Mouse (Mus musculus) limb, embryonic 15.5 days (tissue): ENCODE results near the gene Ptprg. TPM values are rescaled to one million over a fixed set of nuclear protein-coding genes. Genes with fewer than 3 reads are reported as not detected.
A peak's percentile ranks its signal among the peaks of the same experiment; 100 is the strongest.

Experiments
- ATAC-seq: fragments of 200-750 bp; cut with Nextera tagmentation; 2 replicates; pipeline ENCODE4 v1.8.0; 2017; ENCODE audit warnings: low read depth, moderate TSS enrichment; ENCODE audit not compliant: insufficient number of reproducible peaks, low FRiP score, low TSS enrichment
- H3K27ac ChIP-seq: fragments of 300-500 bp; sonication (generic); 2 replicates; pipeline ENCODE4 v1.5.1; 2015; ENCODE audit warnings: moderate library complexity, mild to moderate bottlenecking, inconsistent platforms
- H3K27me3 ChIP-seq: fragments of 300-500 bp; sonication (generic); 2 replicates; pipeline ENCODE4 v1.6.1; 2015; ENCODE audit warnings: inconsistent platforms
- H3K36me3 ChIP-seq: fragments of 300-500 bp; sonication (generic); 2 replicates; pipeline ENCODE4 v1.6.1; 2015; ENCODE audit warnings: inconsistent platforms
- H3K4me1 ChIP-seq: fragments of 300-500 bp; sonication (generic); 2 replicates; pipeline ENCODE4 v1.6.1; 2015; ENCODE audit warnings: inconsistent platforms
- H3K4me2 ChIP-seq: fragments of 300-500 bp; sonication (generic); 2 replicates; pipeline ENCODE4 v1.6.1; 2015; ENCODE audit warnings: mild to moderate bottlenecking, inconsistent platforms
- H3K4me3 ChIP-seq: fragments of 300-500 bp; sonication (generic); 2 replicates; pipeline ENCODE4 v1.5.1; 2015; ENCODE audit warnings: mild to moderate bottlenecking, inconsistent platforms
- H3K9ac ChIP-seq: fragments of 300-500 bp; sonication (generic); 2 replicates; pipeline ENCODE4 v1.6.1; 2015; ENCODE audit warnings: inconsistent platforms
- H3K9me3 ChIP-seq: fragments of 300-500 bp; sonication (generic); 2 replicates; pipeline ENCODE4 v1.6.1; 2016; ENCODE audit warnings: inconsistent platforms
- WGBS: fragments of 180-500 bp; shearing (Covaris S2); methylation state at CpG from one replicate; pipeline ENCODE4 v1.1.7; 2015; 5-methylcytosine and 5-hydroxymethylcytosine counted together
- polyA plus RNA-seq: library from polyadenylated mRNA; unstranded; fragments of >200 nt; fragmentation: Nextera tagmentation; extraction: Ambion mirVana; gene quantifications from 2 replicates; pipeline ENCODE4 v1.2.1, GENCODE M21; 2015

The Ptprg gene
- polyA plus RNA-seq, 1 experiment from 2014 or later = 27.3 TPM

- no peak overlapping the region for H3K27ac ChIP-seq
- H3K36me3 ChIP-seq = no peaks in the 10 kb centered on the region
- no peaks in the 10 kb centered on the region for H3K9me3 ChIP-seq
- H3K4me1 ChIP-seq = no peaks in the 10 kb centered on the region
- no peaks in the 10 kb centered on the region for H3K27me3 ChIP-seq
- no peak for ATAC-seq
- no peak overlapping the region for H3K9ac ChIP-seq
- H3K4me3 ChIP-seq = no peak overlapping the region
- WGBS = 72% methylated on average over 7 of the region's 7 CpGs
- no peak overlapping the region for H3K4me2 ChIP-seq
Observed at GRCm38 (mm10) chr14:12132046-12132615, 578.8 kb downstream of the Ptprg start.

DNA sequence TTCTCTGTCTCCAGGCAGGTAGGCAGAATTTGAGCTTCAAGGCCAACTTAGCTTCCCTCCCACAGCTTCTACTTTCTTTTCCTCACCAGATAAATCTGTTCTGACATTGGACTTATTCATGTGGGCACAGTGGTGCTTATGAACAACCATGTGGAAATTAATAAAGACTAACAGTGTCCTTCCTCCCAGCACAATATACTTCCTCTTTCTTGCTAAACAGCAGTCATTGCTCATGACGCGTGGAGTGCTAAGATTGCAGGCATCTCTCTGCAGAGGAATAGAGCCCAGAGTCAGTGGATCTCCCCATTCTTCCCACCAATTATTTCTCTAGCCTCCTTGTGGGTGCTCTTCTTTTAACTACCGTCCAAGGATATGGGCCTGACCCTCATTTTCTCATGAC lies 579.8 kb downstream of the Ptprg start:
- Histone ChIP-seq H3K4me2 (no peak overlapping the region), H3K9me3 (no peaks in the 10 kb centered on the region), H3K4me3 (no peak overlapping the region), H3K36me3 (no peaks in the 10 kb centered on the region), H3K27ac (no peak overlapping the region), H3K9ac (no peak overlapping the region), H3K4me1 (no peaks in the 10 kb centered on the region), H3K27me3 (no peaks in the 10 kb centered on the region)
- no peak for ATAC-seq
- 84% methylated on average over 3 of the region's 3 CpGs for WGBS

GRCm38 (mm10) chr14:12134504-12134903 lies 581.2 kb downstream of the Ptprg start:
- no peak overlapping the region for H3K27ac ChIP-seq
- ATAC-seq = no peak
- H3K9ac ChIP-seq = no peak overlapping the region
- H3K27me3 ChIP-seq = no peaks in the 10 kb centered on the region
- 81% methylated on average over 4 of the region's 4 CpGs for WGBS
- no peak overlapping the region for H3K4me2 ChIP-seq
- H3K9me3 ChIP-seq = no peaks in the 10 kb centered on the region
- no peak overlapping the region for H3K4me3 ChIP-seq
- no peaks in the 10 kb centered on the region for H3K36me3 ChIP-seq
- no peaks in the 10 kb centered on the region for H3K4me1 ChIP-seq

- Histone ChIP-seq H3K27me3 (no peaks in the 10 kb centered on the region), H3K27ac (no peak overlapping the region), H3K36me3 (no peaks in the 10 kb centered on the region), H3K9ac (no peak overlapping the region), H3K4me1 (peaks cover 6% of the 10 kb centered on the region), H3K4me2 (no peak overlapping the region), H3K9me3 (no peaks in the 10 kb centered on the region), H3K4me3 (no peak overlapping the region)
- 55% methylated on average over 4 of the region's 4 CpGs for WGBS
- no peak for ATAC-seq
Observed at GRCm38 (mm10) chr14:12136536-12136935, 583.2 kb downstream of the Ptprg start.

DNA sequence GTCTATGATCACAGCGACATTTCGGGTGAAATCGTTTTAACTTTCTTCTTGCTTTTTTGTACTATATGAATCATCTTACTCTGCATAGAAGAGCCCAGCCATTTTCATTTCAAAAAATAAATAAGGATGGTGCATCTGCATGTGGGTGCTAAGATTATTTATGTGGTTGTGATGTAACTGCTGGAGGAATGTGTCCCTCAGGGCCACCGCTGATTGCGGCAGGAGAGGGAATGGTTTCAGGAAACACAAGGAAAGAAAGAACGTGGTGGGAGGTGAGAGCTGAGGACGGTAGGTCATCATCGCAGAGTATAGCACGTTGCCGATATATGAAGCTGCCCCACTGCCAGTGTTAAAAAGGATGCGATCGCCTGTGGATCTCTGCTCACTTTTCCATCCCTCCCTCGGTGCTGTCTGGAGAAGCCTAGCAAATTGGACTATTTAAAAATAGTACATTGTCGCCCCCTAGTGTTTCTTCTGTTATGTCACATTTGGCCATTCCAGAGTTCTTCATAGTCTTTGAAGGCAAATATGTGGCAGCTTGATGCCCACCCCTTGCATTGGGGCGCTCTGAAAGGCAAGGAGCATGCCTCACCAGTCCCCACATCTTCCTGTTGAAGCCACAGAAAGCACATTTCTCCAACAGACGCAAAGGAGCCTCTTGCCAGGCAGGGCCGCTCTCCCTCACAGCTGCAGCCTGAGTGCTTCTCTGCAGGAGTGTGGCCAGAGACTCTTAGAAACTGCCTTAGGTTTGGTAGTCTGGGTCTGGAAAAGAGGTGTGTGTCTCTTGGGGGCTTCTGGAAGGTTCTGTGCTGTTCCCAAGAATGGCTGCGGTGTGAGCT lies 586.5 kb downstream of the Ptprg start:
- no peak overlapping the region for H3K4me3 ChIP-seq
- peaks cover 4% of the 10 kb centered on the region; the same call in 1 of the 2 replicates for H3K36me3 ChIP-seq
- H3K4me2 ChIP-seq = peak overlapping the region; percentile 27; the same call in 1 of the 2 replicates
- no peaks in the 10 kb centered on the region for H3K9me3 ChIP-seq
- no peak overlapping the region for H3K9ac ChIP-seq
- no peak overlapping the region for H3K27ac ChIP-seq
- WGBS = 32% methylated on average over 18 of the region's 18 CpGs
- H3K4me1 ChIP-seq = peaks cover 6% of the 10 kb centered on the region
- ATAC-seq = peak; percentile 66; the same call in 1 of the 2 replicates
- H3K27me3 ChIP-seq = no peaks in the 10 kb centered on the region

DNA sequence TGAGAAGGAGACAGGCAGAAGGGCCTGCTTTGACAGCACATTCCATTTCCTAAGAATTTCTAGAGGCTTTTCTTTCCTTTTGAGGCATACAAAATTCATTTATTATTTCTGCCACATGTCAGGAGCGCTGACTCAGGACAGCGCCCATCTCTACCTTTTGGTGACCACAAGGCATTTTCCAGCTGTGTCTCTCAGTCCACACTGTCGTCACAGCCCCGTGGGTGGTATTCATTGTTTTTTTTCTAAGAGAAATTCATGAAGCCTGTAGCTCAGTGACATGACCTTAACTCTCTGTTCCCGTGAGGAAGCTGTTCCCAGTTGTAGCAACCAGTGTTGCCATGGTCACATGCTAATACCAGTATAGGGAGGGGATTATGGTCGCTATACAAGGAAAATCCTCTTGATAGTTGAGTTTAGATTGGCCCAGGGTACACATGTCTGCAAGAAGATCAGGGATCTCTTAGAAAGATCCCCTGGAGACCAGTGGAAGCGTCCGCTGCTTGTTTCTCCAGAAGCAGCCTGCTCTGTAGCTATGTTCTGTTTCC lies 590.7 kb downstream of the Ptprg start:
- peaks cover 6% of the 10 kb centered on the region for H3K4me1 ChIP-seq
- no peak overlapping the region for H3K9ac ChIP-seq
- 77% methylated on average over 8 of the region's 8 CpGs for WGBS

GRCm38 (mm10) chr14:12145919-12146318 lies 592.6 kb downstream of the Ptprg start:
- Histone ChIP-seq H3K4me2 (no peak overlapping the region), H3K27ac (no peak overlapping the region), H3K27me3 (no peaks in the 10 kb centered on the region), H3K36me3 (peaks cover 17% of the 10 kb centered on the region; the same call in 1 of the 2 replicates), H3K4me1 (no peaks in the 10 kb centered on the region), H3K9me3 (no peaks in the 10 kb centered on the region), H3K4me3 (no peak overlapping the region), H3K9ac (no peak overlapping the region)
- 96% methylated on average over 3 of the region's 3 CpGs for WGBS
- no peak for ATAC-seq

More for the DNA sequence above, 590.7 kb downstream of the Ptprg start:
- Histone ChIP-seq H3K27me3 (no peaks in the 10 kb centered on the region), H3K36me3 (peaks cover 17% of the 10 kb centered on the region; the same call in 1 of the 2 replicates), H3K4me2 (no peak overlapping the region), H3K27ac (no peak overlapping the region), H3K4me3 (no peak overlapping the region), H3K9me3 (no peaks in the 10 kb centered on the region)
- no peak for ATAC-seq

DNA sequence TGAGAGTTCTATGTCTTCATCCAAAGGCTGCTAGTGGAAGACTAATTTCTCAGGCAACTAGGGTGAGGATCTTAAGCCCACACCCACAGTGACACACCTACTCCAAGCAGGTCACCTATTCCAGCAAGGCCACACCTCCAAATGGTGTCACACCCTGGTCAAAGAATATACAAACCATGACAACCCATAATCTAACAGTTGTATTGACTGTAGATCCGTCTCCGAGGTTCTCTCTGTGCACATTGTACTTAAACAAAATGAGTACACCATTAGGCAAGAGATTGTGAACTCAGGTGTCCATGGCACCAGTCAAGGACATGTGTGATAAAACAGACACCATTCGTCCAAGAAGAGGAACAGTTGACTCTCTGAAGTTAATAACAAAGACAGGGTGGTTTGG lies 596.2 kb downstream of the Ptprg start:
- Histone ChIP-seq H3K4me1 (no peaks in the 10 kb centered on the region), H3K9ac (no peak overlapping the region), H3K27ac (no peak overlapping the region), H3K36me3 (peaks cover 18% of the 10 kb centered on the region; the same call in 1 of the 2 replicates), H3K9me3 (no peaks in the 10 kb centered on the region), H3K27me3 (no peaks in the 10 kb centered on the region), H3K4me2 (no peak overlapping the region), H3K4me3 (no peak overlapping the region)
- no peak for ATAC-seq
- 81% methylated on average over 3 of the region's 3 CpGs for WGBS

- H3K27me3 ChIP-seq = no peaks in the 10 kb centered on the region
- H3K9me3 ChIP-seq = no peaks in the 10 kb centered on the region
- no peak overlapping the region for H3K27ac ChIP-seq
- H3K9ac ChIP-seq = no peak overlapping the region
- no peaks in the 10 kb centered on the region for H3K4me1 ChIP-seq
- 0 out of 2 replicates have a peak, but pooled peaks cover 4% of the 10 kb centered on the region for H3K36me3 ChIP-seq
- no peak for ATAC-seq
- WGBS = 37% methylated on average over 3 of the region's 3 CpGs
- no peak overlapping the region for H3K4me2 ChIP-seq
- no peak overlapping the region for H3K4me3 ChIP-seq
Observed at GRCm38 (mm10) chr14:12151927-12152326, 598.6 kb downstream of the Ptprg start.

- no peak overlapping the region for H3K27ac ChIP-seq
- 0 out of 2 replicates have a peak, but pooled peaks cover 4% of the 10 kb centered on the region for H3K36me3 ChIP-seq
- no peaks in the 10 kb centered on the region for H3K4me1 ChIP-seq
- H3K9me3 ChIP-seq = no peaks in the 10 kb centered on the region
- H3K9ac ChIP-seq = no peak overlapping the region
- no peak overlapping the region for H3K4me2 ChIP-seq
- H3K27me3 ChIP-seq = no peaks in the 10 kb centered on the region
- no peak overlapping the region for H3K4me3 ChIP-seq
- no peak for ATAC-seq
- WGBS = 93% methylated on average over 6 of the region's 6 CpGs
Observed at GRCm38 (mm10) chr14:12152748-12153147, 599.4 kb downstream of the Ptprg start.

- no peaks in the 10 kb centered on the region for H3K27me3 ChIP-seq
- no peak for ATAC-seq
- H3K4me1 ChIP-seq = no peaks in the 10 kb centered on the region
- H3K4me3 ChIP-seq = no peak overlapping the region
- 0 out of 2 replicates have a peak, but pooled peaks cover 4% of the 10 kb centered on the region for H3K36me3 ChIP-seq
- H3K27ac ChIP-seq = no peak overlapping the region
- WGBS = 87% methylated on average over 13 of the region's 13 CpGs
- H3K9me3 ChIP-seq = no peaks in the 10 kb centered on the region
- H3K4me2 ChIP-seq = no peak overlapping the region
- H3K9ac ChIP-seq = no peak overlapping the region
Observed at GRCm38 (mm10) chr14:12153599-12153998, 600.3 kb downstream of the Ptprg start.

DNA sequence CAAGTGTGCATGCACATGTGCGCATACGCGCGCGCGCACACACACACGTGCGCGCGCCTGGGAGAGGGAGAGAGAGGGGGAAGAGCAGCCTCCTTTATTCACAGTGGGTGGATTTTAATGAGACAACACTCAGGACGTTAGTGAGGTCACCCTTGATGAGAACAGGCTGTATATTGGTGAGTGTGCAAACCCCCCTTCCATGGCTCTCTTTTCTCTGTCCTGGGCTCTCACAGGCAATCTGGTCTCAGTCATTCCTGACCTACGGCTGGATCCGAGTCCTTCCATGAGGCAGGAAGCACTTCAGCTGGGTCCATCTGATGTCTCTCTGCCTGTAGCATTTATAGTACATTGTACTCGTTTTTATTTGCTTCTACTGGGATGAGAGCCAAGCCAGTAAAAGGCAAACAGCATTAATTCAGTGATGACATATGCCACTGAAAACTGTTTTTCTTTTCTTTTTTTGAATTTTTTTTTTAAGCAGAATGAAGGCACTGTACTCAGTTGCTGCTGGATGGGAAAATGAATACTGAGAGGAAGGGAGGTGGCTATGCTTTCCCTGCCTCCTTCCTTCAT lies 608.5 kb downstream of the Ptprg start:
- ATAC-seq = no peak
- Histone ChIP-seq H3K4me1 (peaks cover 12% of the 10 kb centered on the region; the same call in 1 of the 2 replicates), H3K4me3 (no peak overlapping the region), H3K4me2 (no peak overlapping the region), H3K9ac (no peak overlapping the region), H3K9me3 (no peaks in the 10 kb centered on the region), H3K36me3 (no peaks in the 10 kb centered on the region), H3K27me3 (no peaks in the 10 kb centered on the region), H3K27ac (no peak overlapping the region)
- 72% methylated on average over 14 of the region's 14 CpGs for WGBS
